Mouse (Mus musculus) hindbrain, postnatal 0 days (tissue): ENCODE data around the gene Gm19935. TPM values are rescaled to one million over a fixed set of nuclear protein-coding genes. Genes with fewer than 3 reads are reported as not detected.

Source experiments
- ATAC-seq: fragments of 200-750 bp; cut with Nextera tagmentation; 2 replicates; pipeline ENCODE4 v1.8.0; 2017; ENCODE audit warnings: mild to moderate bottlenecking, moderate TSS enrichment, moderate library complexity
- DNase-seq: peaks from one replicate; pipeline ENCODE4 v3.0.0-alpha.2; 2015; ENCODE audit warnings: low spot score
- H3K27ac ChIP-seq: fragments of 300-500 bp; sonication (generic); 2 replicates; pipeline ENCODE4 v1.5.1; 2014; ENCODE audit warnings: mild to moderate bottlenecking
- H3K27me3 ChIP-seq: fragments of 300-500 bp; sonication (generic); 2 replicates; pipeline ENCODE4 v1.6.1; 2014; ENCODE audit warnings: low read length, mixed read lengths; ENCODE audit not compliant: insufficient read depth
- H3K36me3 ChIP-seq: fragments of 300-500 bp; sonication (generic); 2 replicates; pipeline ENCODE4 v1.6.1; 2014; ENCODE audit warnings: low read length, mixed read lengths; ENCODE audit not compliant: insufficient read depth
- H3K4me1 ChIP-seq: fragments of 300-500 bp; sonication (generic); 2 replicates; pipeline ENCODE4 v1.6.1; 2014; ENCODE audit warnings: antibody characterized with exemption, low read length, mixed read lengths; ENCODE audit not compliant: insufficient read depth
- H3K4me2 ChIP-seq: fragments of 300-500 bp; sonication (generic); 2 replicates; pipeline ENCODE4 v1.6.1; 2014; ENCODE audit warnings: low read depth, mild to moderate bottlenecking, low read length, moderate library complexity, mixed read lengths
- H3K4me3 ChIP-seq: fragments of 300-500 bp; sonication (generic); 2 replicates; pipeline ENCODE4 v1.5.1; 2014; ENCODE audit warnings: low read length
- H3K9ac ChIP-seq: fragments of 300-500 bp; sonication (generic); replicated peaks from 2 replicates; pipeline ENCODE4 v1.6.1; 2014; ENCODE audit warnings: mild to moderate bottlenecking, low read length, moderate library complexity, mixed read lengths
- H3K9me3 ChIP-seq: fragments of 300-500 bp; sonication (generic); 2 replicates; pipeline ENCODE4 v1.6.1; 2016; ENCODE audit warnings: low read length, mixed read lengths
- CTCF ChIP-seq: IDR thresholded peaks from 2 replicates; pipeline ENCODE4 v1.5.1; 2016; ENCODE audit warnings: antibody characterized with exemption, control low read depth, low read depth
- WGBS: fragments of 180-500 bp; shearing (Covaris S2); extraction: QIAGEN DNeasy Blood & Tissue Kit; methylation state at CpG from one replicate; pipeline ENCODE4 v1.1.7; 2014; 5-methylcytosine and 5-hydroxymethylcytosine counted together
- polyA plus RNA-seq: library from polyadenylated mRNA; unstranded; fragments of >200 nt; fragmentation: Nextera tagmentation; extraction: Ambion mirVana; gene quantifications from 2 replicates; pipeline ENCODE4 v1.2.1, GENCODE M21; 2015
- total RNA-seq: library from RNA; depleted of rRNA; stranded (reverse); fragments of >200 nt; gene quantifications from 2 replicates; pipeline ENCODE4 v1.2.3, GENCODE M21; 2014

Gm19935 gene
- total and polyA plus RNA-seq, 2 experiments from 2014 or later = 3.9 to 7.2 TPM

DNA sequence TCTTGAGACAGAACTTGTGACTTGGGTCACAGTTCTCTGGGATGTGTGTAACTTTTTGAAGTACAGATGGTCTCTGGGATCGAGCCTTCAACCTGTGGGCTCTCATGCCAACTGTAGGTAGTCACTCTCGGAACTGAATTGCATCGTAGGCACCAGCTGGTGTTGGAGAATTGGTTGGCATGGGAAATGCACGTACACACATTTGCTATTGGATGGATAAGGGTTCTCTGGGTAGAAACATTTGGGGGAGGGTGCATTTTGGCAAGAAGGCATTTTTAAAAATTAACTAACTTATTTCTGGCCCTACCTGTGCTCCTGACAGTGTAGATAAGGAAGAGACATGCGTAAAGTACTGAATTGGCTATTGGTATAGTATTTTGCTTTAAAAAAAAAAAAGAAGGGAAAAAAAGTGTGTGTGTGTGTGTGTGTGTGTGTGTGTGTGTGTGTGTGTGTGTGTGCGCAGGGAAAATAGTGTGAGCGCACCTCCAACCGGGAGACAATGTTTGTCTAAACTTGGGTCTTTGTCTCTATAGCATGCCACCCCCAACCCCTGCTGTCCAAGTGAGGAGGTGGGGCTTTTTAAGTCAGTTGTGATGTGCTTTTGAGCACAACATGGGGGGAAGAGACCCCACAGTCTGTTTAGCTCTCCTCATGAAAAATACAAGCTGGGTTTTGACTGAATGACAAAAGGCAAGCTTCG, 36.9 kb upstream of the Gm19935 start:
- H3K4me2 ChIP-seq = peak overlapping the region; percentile 30
- H3K4me1 ChIP-seq = peaks cover 8% of the 10 kb centered on the region
- no peak overlapping the region for H3K4me3 ChIP-seq
- no peaks in the 10 kb centered on the region for H3K9me3 ChIP-seq
- DNase-seq (no peak), ATAC-seq (no peak; the same call in 1 of the 2 replicates)
- H3K36me3 ChIP-seq = no peaks in the 10 kb centered on the region
- no peak overlapping the region for H3K9ac ChIP-seq
- H3K27me3 ChIP-seq = no peaks in the 10 kb centered on the region
- peak overlapping the region; percentile 45; the same call in 1 of the 2 replicates for H3K27ac ChIP-seq
- TF ChIP-seq CTCF = no peak
- WGBS = 34% methylated on average over 9 of the region's 9 CpGs

GRCm38 (mm10) chr8:90851544-90851943, 34.4 kb upstream of the Gm19935 start:
- DNase-seq = no peak
- 61% methylated on average over 8 of the region's 8 CpGs for WGBS
- Histone ChIP-seq H3K27ac (no peak overlapping the region), H3K9me3 (no peaks in the 10 kb centered on the region), H3K9ac (no peak overlapping the region), H3K36me3 (no peaks in the 10 kb centered on the region), H3K4me3 (no peak overlapping the region), H3K27me3 (no peaks in the 10 kb centered on the region), H3K4me1 (peaks cover 10% of the 10 kb centered on the region), H3K4me2 (no peak overlapping the region)
- no peak for TF ChIP-seq CTCF
- no peak for ATAC-seq

DNA sequence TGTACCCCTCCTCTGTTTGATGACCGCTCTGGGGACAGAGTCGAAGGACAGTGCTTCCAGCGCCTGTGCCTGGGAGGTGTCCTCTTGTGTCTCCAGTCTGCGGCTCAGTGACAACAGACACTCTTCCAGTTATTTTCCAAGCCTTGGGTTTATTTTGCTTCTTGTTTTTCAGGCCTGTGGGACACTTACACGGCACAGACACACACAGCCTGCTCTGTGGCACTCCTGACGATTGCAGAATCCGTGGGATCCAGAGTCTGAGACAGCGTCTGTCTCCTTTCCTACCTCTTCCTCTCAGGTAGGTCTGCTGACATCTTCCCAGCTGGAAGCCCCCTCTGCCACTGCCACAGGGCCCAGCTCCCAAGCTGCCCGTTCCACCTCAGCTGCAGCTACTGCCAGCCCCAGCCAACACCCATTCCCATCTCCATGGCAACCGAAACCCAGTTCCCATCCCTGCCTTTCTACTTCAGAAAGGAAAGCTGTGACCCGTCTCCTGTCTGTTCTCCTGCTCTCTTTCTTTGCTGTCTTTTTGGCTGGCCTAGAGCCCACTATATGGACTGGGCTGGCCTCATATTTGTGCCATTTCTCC, 32.4 kb upstream of the Gm19935 start:
- Histone ChIP-seq H3K27me3 (no peaks in the 10 kb centered on the region), H3K9ac (no peak overlapping the region)

DNA sequence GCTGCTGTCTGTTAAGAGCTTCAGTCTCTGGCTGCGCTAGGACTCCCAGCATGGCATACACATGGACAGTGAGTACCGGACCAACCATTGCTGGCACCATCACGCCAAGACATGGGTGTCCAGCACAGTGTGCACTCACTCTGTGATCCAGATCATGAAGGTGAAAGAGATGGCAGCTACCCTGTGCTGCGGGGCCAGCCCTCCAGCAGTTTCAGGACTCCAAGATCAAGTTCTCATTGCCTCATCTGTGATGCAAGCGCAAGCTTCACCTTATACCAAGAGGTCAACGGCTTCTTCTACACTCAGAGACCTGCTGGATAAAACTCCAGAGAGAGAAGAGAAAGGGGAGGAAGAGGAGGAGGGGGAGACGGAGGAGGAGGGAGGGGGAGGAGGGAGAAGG, 30.8 kb upstream of the Gm19935 start:
- no peaks in the 10 kb centered on the region for H3K36me3 ChIP-seq
- no peak overlapping the region for H3K9ac ChIP-seq
- TF ChIP-seq CTCF = no peak
- no peak for ATAC-seq
- no peak for DNase-seq
- H3K4me1 ChIP-seq = peaks cover 10% of the 10 kb centered on the region
- 91% methylated on average over 7 of the region's 7 CpGs for WGBS
- H3K9me3 ChIP-seq = no peaks in the 10 kb centered on the region
- H3K27ac ChIP-seq = no peak overlapping the region
- no peaks in the 10 kb centered on the region for H3K27me3 ChIP-seq
- H3K4me3 ChIP-seq = no peak overlapping the region
- H3K4me2 ChIP-seq = no peak overlapping the region

More for the DNA sequence above, 32.4 kb upstream of the Gm19935 start:
- 36% methylated on average over 11 of the region's 11 CpGs for WGBS
- DNase-seq (peak; percentile 74), ATAC-seq (peak; percentile 39; the same call in 1 of the 2 replicates)
- Histone ChIP-seq H3K36me3 (no peaks in the 10 kb centered on the region), H3K9me3 (no peaks in the 10 kb centered on the region), H3K4me3 (no peak overlapping the region), H3K4me2 (0 out of 2 replicates have a peak overlapping the region, but pooled peaks have one; percentile 3), H3K27ac (peak overlapping the region; percentile 78), H3K4me1 (peaks cover 10% of the 10 kb centered on the region)
- no peak for TF ChIP-seq CTCF

GRCm38 (mm10) chr8:90844179-90844967, 27.2 kb upstream of the Gm19935 start:
- no peak for TF ChIP-seq CTCF
- 73% methylated on average over 9 of the region's 9 CpGs for WGBS
- Histone ChIP-seq H3K4me2 (no peak overlapping the region), H3K27ac (no peak overlapping the region), H3K27me3 (no peaks in the 10 kb centered on the region), H3K36me3 (no peaks in the 10 kb centered on the region), H3K4me1 (peaks cover 5% of the 10 kb centered on the region), H3K9me3 (no peaks in the 10 kb centered on the region), H3K9ac (no peak overlapping the region), H3K4me3 (no peak overlapping the region)
- DNase-seq = no peak
- ATAC-seq = peak; percentile 56; the same call in 1 of the 2 replicates

GRCm38 (mm10) chr8:90843127-90843526, 25.9 kb upstream of the Gm19935 start:
- Histone ChIP-seq H3K4me2 (no peak overlapping the region), H3K9ac (no peak overlapping the region), H3K4me3 (no peak overlapping the region), H3K36me3 (no peaks in the 10 kb centered on the region), H3K4me1 (no peaks in the 10 kb centered on the region), H3K27me3 (no peaks in the 10 kb centered on the region), H3K9me3 (no peaks in the 10 kb centered on the region), H3K27ac (no peak overlapping the region)
- ATAC-seq = no peak
- TF ChIP-seq CTCF = no peak
- no peak for DNase-seq
- 83% methylated on average over 6 of the region's 6 CpGs for WGBS
